Mouse (Mus musculus): Measurements from ENCODE around the gene Tulp2.

DNA sequence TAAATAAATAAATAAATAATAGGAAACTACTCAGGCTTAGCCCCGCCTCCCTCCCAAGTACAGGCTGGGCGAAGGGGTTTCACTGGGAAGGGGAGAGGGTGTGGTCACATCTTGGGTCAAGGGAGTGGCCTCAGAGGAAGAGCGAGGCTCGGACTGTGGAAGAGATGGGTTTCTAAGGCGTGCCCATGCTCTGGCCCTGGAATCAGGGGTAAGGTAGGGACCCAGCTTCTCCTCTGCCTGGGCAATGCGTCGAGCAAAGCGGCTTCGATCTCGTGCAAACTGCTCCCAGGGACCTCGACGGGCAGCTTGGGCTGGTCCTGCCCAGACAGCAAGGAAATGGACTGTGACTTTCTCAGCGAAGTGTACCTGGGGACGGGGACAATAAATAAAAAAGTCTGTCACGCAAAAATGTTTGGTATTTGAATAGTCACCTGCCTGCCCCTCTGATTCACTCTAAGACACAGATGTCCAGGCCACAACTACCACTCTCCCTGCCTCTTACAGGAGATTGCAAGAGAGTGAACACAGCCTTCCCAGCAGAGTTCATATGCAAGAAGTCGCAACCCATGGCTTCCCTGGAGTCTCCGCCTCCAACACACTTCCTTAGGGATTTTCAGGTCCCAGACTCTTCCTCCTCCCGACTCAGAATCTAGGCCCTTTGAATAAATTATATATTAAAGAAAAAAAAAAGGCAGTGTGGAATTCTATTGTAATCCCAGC lies 41.4 kb downstream of the Tulp2 start:
- TF ChIP-seq CTCF (IDR thresholded peaks at IDR 0.05; ENCODE audit: extremely low read depth, insufficient read depth, insufficient read length, insufficient replicate concordance) (no peak), POLR2A (IDR thresholded peaks at IDR 0.05; ENCODE audit: low read depth, low read length) (no peak)
